Mouse (Mus musculus): ENCODE results near the gene Iqck. TPM values are rescaled to one million over a fixed set of nuclear protein-coding genes. Genes with fewer than 3 reads are reported as not detected.
A peak's percentile ranks its signal among the peaks of the same experiment; 100 is the strongest.

Gene Iqck
- 0.15 and 0.48 TPM in 2 replicates for polyA plus RNA-seq (2012; rRNA removed)

GRCm38 (mm10) chr7:118855171-118855876 lies at the start of gene Iqck:
Gene Iqck, plus strand, starts transcription at chr7:118855752.
- Histone ChIP-seq H3K4me1 (ENCODE audit: control insufficient read depth, insufficient read depth, insufficient read length, low read length) (peaks cover 8% of the 10 kb centered on the region; the same call in 1 of the 2 replicates), H3K27ac (ENCODE audit: insufficient read depth, low read depth, low read length) (0 out of 2 replicates have a peak within 1 kb of the TSS, but pooled peaks have one; percentile 4), H3K4me3 (ENCODE audit: low read depth, low read length) (peak within 1 kb of the TSS; percentile 87), H3K36me3 (ENCODE audit: control insufficient read depth, insufficient read depth, low read length) (peaks cover 9% of the 10 kb centered on the region; the same call in 1 of the 2 replicates), H3K27me3 (ENCODE audit: control insufficient read depth, insufficient read depth, low read length) (no peaks in the 10 kb centered on the region)
- WGBS: 1% methylated on average over 57 of the region's 57 CpGs
- peak; percentile 56 for TF ChIP-seq POLR2A (IDR thresholded peaks at IDR 0.05; ENCODE audit: low read depth, low read length)
- no peak for TF ChIP-seq CTCF (IDR thresholded peaks at IDR 0.05; ENCODE audit: extremely low read depth, insufficient read length, insufficient replicate concordance, low read depth, low read length)

GRCm38 (mm10) chr7:118806631-118807411 lies 48.7 kb upstream of the Iqck start:
- WGBS: 72% methylated on average over 16 of the region's 16 CpGs

DNA sequence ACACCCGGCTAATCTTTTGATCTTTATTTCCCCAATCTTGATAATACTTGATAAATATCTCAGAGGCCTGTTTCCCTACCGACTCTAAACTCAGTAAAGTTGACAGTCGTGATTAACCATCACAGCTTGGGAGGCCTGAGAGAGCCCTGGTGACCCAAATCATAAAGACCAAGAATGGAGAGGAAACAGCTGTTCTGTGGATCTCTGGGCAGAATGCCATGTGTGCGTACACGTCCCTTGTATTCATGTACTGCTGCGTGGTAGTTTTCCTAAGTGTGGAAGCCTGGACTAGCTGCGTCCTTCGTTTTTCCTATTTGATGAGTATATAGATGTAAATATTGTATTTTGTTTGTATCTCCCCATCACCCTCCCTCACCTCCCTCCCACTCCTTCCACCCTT lies 47.7 kb upstream of the Iqck start:
- Histone ChIP-seq H3K27ac (ENCODE audit: insufficient read depth, low read depth, low read length) (no peak overlapping the region), H3K27me3 (ENCODE audit: control insufficient read depth, insufficient read depth, low read length) (no peaks in the 10 kb centered on the region), H3K36me3 (ENCODE audit: control insufficient read depth, insufficient read depth, low read length) (peaks cover 24% of the 10 kb centered on the region), H3K4me1 (ENCODE audit: control insufficient read depth, insufficient read depth, insufficient read length, low read length) (no peaks in the 10 kb centered on the region), H3K4me3 (ENCODE audit: low read depth, low read length) (no peak overlapping the region)
- no peak for TF ChIP-seq POLR2A (IDR thresholded peaks at IDR 0.05; ENCODE audit: low read depth, low read length)
- no peak for TF ChIP-seq CTCF (IDR thresholded peaks at IDR 0.05; ENCODE audit: extremely low read depth, insufficient read length, insufficient replicate concordance, low read depth, low read length)
- 70% methylated on average over 8 of the region's 8 CpGs for WGBS

More at GRCm38 (mm10) chr7:118806631-118807411, 48.7 kb upstream of the Iqck start:
- Histone ChIP-seq H3K36me3 (ENCODE audit: control insufficient read depth, insufficient read depth, low read length) (peaks cover 28% of the 10 kb centered on the region), H3K27me3 (ENCODE audit: control insufficient read depth, insufficient read depth, low read length) (no peaks in the 10 kb centered on the region), H3K4me3 (ENCODE audit: low read depth, low read length) (no peak overlapping the region), H3K4me1 (ENCODE audit: control insufficient read depth, insufficient read depth, insufficient read length, low read length) (no peaks in the 10 kb centered on the region), H3K27ac (ENCODE audit: insufficient read depth, low read depth, low read length) (no peak overlapping the region)
- no peak for TF ChIP-seq CTCF (IDR thresholded peaks at IDR 0.05; ENCODE audit: extremely low read depth, insufficient read length, insufficient replicate concordance, low read depth, low read length)

GRCm38 (mm10) chr7:118811407-118812106 lies 44.0 kb upstream of the Iqck start:
- Histone ChIP-seq H3K36me3 (ENCODE audit: control insufficient read depth, insufficient read depth, low read length) (peaks cover 20% of the 10 kb centered on the region), H3K4me1 (ENCODE audit: control insufficient read depth, insufficient read depth, insufficient read length, low read length) (no peaks in the 10 kb centered on the region), H3K27ac (ENCODE audit: insufficient read depth, low read depth, low read length) (no peak overlapping the region), H3K4me3 (ENCODE audit: low read depth, low read length) (no peak overlapping the region), H3K27me3 (ENCODE audit: control insufficient read depth, insufficient read depth, low read length) (no peaks in the 10 kb centered on the region)
- TF ChIP-seq POLR2A (IDR thresholded peaks at IDR 0.05; ENCODE audit: low read depth, low read length) (no peak), CTCF (IDR thresholded peaks at IDR 0.05; ENCODE audit: extremely low read depth, insufficient read length, insufficient replicate concordance, low read depth, low read length) (no peak)
- WGBS: 53% methylated on average over 12 of the region's 12 CpGs

DNA sequence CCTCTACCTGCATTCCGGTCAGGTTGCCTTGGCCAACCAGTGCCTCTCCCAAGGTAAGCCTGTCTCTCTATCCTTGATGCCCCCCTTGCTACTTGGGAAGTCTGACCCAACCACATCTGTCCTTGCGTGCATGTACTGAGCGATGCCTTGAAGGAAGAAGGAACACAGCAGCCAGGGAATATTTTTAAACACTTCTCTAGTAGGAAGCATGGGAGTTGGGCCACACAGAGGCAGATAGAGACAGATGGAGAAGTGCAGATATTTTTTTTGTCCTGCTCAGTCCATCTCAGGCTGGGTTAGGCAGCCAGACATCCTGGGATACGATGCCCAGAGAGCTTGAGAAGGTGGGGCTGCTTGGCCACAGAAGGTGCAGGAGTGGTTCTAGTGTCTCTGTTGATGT lies 42.0 kb upstream of the Iqck start:
- Histone ChIP-seq H3K27me3 (ENCODE audit: control insufficient read depth, insufficient read depth, low read length) (no peaks in the 10 kb centered on the region), H3K4me3 (ENCODE audit: low read depth, low read length) (no peak overlapping the region), H3K27ac (ENCODE audit: insufficient read depth, low read depth, low read length) (no peak overlapping the region), H3K36me3 (ENCODE audit: control insufficient read depth, insufficient read depth, low read length) (peaks cover 31% of the 10 kb centered on the region), H3K4me1 (ENCODE audit: control insufficient read depth, insufficient read depth, insufficient read length, low read length) (no peaks in the 10 kb centered on the region)
- WGBS: 94% methylated on average over 4 of the region's 4 CpGs
- TF ChIP-seq POLR2A (IDR thresholded peaks at IDR 0.05; ENCODE audit: low read depth, low read length) (no peak), CTCF (IDR thresholded peaks at IDR 0.05; ENCODE audit: extremely low read depth, insufficient read length, insufficient replicate concordance, low read depth, low read length) (no peak)

- Histone ChIP-seq H3K4me3 (ENCODE audit: low read depth, low read length) (no peak overlapping the region), H3K27me3 (ENCODE audit: control insufficient read depth, insufficient read depth, low read length) (no peaks in the 10 kb centered on the region), H3K27ac (ENCODE audit: insufficient read depth, low read depth, low read length) (no peak overlapping the region), H3K36me3 (ENCODE audit: control insufficient read depth, insufficient read depth, low read length) (peaks cover 31% of the 10 kb centered on the region), H3K4me1 (ENCODE audit: control insufficient read depth, insufficient read depth, insufficient read length, low read length) (no peaks in the 10 kb centered on the region)
- 95% methylated on average over 3 of the region's 3 CpGs for WGBS
- no peak for TF ChIP-seq CTCF (IDR thresholded peaks at IDR 0.05; ENCODE audit: extremely low read depth, insufficient read length, insufficient replicate concordance, low read depth, low read length)
Measured at GRCm38 (mm10) chr7:118816275-118816674, 39.3 kb upstream of the Iqck start.

GRCm38 (mm10) chr7:118817741-118818140 lies 37.8 kb upstream of the Iqck start:
- H3K27me3 ChIP-seq (ENCODE audit: control insufficient read depth, insufficient read depth, low read length): no peaks in the 10 kb centered on the region
- H3K27ac ChIP-seq (ENCODE audit: insufficient read depth, low read depth, low read length): no peak overlapping the region
- H3K4me1 ChIP-seq (ENCODE audit: control insufficient read depth, insufficient read depth, insufficient read length, low read length): no peaks in the 10 kb centered on the region
- WGBS: 91% methylated on average over 7 of the region's 7 CpGs
- TF ChIP-seq POLR2A (IDR thresholded peaks at IDR 0.05; ENCODE audit: low read depth, low read length) (no peak), CTCF (IDR thresholded peaks at IDR 0.05; ENCODE audit: extremely low read depth, insufficient read length, insufficient replicate concordance, low read depth, low read length) (no peak)
- peaks cover 27% of the 10 kb centered on the region for H3K36me3 ChIP-seq (ENCODE audit: control insufficient read depth, insufficient read depth, low read length)
- H3K4me3 ChIP-seq (ENCODE audit: low read depth, low read length): no peak overlapping the region

All from small intestine, adult 2 months (tissue).